Mouse (Mus musculus) urinary bladder, postnatal 10 days (tissue): ENCODE data around the gene Hoxd3.

ENCODE experiments used
- DNase-seq: peaks from one replicate; pipeline ENCODE4 v3.0.0; 2022; ENCODE audit warnings: low spot score

Hoxd3 gene

DNA sequence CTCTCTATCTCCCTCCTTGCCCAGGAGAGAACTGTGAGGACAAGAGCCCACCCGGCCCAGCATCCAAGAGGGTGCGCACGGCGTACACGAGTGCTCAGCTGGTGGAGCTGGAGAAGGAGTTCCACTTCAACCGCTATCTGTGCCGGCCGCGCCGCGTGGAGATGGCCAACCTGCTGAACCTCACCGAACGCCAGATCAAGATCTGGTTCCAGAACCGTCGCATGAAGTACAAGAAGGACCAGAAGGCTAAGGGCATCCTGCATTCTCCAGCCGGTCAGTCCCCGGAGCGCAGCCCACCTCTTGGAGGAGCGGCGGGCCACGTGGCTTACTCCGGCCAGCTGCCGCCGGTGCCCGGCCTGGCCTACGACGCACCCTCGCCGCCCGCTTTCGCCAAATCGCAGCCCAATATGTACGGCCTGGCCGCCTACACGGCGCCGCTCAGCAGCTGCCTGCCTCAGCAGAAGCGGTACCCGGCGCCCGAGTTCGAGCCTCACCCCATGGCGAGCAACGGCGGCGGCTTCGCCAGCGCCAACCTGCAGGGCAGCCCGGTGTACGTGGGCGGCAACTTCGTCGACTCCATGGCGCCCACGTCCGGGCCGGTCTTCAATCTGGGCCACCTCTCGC lies 34.7 kb downstream of the Hoxd3 start:
- DNase-seq: no peak

DNA sequence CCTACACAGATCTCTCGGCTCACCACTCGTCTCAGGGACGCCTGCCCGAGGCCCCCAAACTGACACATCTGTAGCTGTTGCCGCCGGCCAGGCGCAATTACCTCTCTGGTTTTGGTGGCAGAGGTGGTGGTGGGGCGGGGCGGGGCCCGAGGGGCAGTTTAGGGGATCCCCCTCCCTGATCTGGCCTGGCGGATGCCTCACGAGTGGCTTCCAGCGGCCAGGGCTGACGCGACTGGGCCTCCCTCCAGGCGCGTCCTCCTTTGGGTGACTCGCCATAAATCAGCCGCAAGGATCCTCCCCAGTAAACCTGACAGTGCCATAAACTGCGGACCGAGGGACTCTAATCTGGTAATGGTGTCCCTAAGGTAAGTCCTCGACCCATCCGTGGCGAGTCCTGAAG lies 35.3 kb downstream of the Hoxd3 start:
- no peak for DNase-seq

DNA sequence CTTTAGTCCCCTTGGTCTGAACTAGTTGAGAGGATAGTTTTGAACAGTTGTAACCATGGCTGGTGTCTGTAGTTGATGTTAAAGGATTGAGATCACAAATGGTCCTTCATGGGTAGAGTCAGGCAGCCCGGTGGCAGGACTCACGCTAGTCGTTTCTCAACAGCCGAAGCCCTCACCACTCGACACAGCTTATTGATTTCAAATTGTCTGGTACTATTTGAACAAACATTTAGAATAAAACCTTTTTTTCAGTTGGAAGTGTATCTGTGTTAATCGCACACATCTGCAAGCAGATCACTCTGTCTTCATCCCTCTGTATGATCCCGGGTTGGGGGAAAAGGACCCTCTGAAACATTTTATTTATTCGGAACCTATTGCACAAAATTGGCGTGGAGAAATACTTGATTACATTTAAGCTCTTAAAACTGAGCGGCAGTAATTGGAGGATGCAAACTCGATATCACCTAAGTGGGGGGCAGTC lies 36.0 kb downstream of the Hoxd3 start:
- DNase-seq: no peak

GRCm38 (mm10) chr2:74748436-74748995 lies 36.8 kb downstream of the Hoxd3 start:
- no peak for DNase-seq

- no peak for DNase-seq
Measured at GRCm38 (mm10) chr2:74749337-74750121, 37.8 kb downstream of the Hoxd3 start.

DNA sequence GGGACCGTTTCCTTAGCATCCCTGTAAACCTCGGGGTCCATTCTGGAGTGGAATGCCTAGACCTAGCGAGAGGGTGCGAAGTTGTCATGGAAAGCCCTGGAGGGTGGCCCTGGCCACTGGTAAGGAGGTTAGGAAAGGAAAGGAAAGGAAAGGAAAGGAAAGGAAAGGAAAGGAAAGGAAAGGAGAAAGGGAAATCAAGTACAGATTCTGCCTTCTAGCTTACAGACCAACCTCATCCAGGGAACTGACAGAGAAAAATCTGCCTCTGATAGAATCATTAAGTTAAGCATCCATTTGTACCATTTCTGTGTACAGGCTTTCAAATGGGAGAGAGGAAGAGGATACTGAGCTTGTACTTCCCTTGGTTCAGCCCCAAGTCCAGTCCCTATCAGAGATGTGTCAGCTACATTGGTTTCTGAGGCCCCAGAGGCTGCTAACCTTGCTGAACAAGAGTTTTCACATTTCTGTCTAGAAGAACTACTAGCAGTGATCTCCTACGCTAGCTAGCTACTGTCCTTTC lies 39.1 kb downstream of the Hoxd3 start:
- no peak for DNase-seq

DNA sequence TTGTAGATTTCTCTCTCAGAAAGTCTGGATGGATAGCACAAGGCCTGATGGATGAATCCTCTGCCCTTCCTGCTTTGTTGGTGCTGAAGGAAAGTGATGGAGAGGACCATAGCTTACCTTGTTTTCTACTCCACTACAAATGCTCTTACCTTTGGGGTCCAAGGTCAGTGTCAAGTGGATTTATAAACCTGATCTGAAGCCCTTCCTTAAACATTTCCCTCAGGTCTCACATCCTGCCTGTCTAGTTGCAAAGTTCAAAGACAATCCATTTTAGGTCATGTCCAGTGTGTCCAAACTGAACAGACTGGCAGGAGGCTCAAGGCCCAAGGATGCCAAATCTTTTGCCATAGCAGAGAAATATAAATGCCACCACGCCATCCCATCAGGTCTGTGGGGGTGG lies 40.1 kb downstream of the Hoxd3 start:
- no peak for DNase-seq

- no peak for DNase-seq
Measured at GRCm38 (mm10) chr2:74752431-74753174, 40.9 kb downstream of the Hoxd3 start.

DNA sequence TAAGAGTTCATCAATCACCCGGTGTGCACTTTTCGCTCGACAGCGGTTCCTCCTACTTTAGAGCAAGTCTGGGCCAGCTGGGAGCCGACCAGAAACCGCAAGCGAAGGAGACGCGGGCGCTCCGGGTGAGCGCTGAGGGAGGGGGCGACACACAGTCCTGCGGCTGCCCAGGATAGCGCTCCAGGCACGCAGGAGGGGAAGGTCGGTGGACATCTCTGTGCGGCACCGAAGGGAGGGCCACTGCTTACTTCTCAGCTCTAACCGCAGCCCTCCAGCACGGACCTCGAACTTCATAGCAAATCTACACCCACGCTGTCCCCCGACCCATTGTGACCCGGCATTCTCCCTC lies 41.4 kb downstream of the Hoxd3 start:
- no peak for DNase-seq

GRCm38 (mm10) chr2:74753711-74754110 lies 42.0 kb downstream of the Hoxd3 start:
- DNase-seq: no peak

DNA sequence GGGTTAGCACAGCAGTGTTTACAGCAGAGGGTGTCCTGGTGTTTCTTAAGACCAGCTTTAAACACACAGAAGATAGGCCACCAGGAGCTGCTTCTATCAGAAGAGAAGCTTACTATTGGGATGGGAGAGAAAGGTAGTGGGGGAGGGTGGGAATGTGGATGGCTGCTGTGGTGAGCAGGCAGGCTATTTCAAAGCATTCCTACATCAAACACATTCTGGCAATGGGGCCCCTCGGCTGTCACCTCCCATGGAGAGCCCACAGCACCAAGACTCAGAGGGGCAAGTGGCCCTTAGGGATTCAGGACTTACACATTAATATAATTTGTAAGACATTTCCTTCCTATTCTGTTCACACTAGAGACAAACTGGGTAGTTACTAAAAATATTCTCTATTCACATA lies 48.4 kb downstream of the Hoxd3 start:
- DNase-seq: no peak

GRCm38 (mm10) chr2:74761941-74762340 lies 50.2 kb downstream of the Hoxd3 start:
- no peak for DNase-seq

DNA sequence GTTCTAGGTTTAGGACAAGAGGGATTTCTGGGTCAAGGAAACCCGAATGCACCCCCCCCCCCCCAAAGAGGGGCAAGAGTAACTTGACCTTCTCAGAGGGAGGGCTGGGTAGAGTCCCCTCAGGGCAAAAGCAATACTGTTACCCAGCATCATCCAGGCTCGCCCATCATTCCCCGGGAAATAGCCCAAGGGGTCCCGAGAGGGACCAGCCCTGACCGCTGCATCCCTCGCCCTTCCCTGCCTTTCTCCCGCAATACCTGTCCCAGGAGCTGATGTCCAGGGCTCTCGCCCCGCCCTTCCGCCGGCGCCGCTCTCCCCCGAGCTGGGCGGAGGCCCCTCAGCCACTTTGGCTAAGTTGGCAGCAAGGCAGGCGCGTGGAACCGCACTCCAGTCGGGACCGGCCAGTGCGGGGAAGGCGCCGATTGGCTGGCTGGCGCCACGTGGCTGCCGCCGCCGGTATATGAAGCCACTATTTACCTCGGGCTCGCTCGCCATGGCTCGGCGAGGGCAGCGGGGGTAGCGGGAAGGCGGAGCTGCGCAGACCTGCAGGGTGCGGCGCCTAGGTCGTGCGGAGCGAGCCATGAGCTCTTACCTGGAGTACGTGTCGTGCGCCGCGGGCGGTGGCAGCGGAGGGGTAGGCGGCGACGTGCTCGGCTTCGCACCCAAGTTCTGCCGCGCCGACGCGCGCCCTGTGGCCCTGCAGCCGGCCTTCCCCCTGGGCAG lies 51.0 kb downstream of the Hoxd3 start, which contains the start of gene Hoxd1:
Hoxd1 (plus strand) TSS at position 459 of the 723 bp plus-strand sequence.
- no peak for DNase-seq

DNA sequence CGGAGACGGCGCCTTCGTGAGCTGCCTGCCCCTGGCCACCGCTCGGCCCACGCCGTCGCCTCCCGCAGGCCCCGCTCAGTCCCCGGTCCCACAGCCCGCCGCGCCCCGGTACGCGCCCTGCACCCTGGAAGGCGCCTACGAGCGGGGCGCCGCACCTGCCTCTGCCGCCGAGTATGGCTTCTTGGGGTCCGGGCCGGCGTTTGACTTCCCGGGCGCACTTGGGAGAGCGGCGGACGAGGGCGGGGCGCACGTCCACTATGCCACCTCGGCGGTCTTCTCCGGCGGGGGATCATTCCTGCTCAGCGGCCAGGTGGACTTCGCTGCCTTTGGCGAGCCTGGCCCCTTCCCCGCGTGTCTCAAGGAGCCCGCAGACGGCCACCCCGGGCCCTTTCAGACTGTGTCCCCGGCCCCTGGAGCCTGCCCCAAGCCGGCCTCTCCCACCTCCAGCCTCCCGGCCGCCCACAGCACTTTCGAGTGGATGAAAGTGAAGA lies 51.6 kb downstream of the Hoxd3 start:
- no peak for DNase-seq

GRCm38 (mm10) chr2:74763976-74764375 lies 52.2 kb downstream of the Hoxd3 start:
- no peak for DNase-seq

- DNase-seq: no peak
Measured at GRCm38 (mm10) chr2:74774359-74774758, 62.6 kb downstream of the Hoxd3 start.

GRCm38 (mm10) chr2:74777536-74778275 lies 66.0 kb downstream of the Hoxd3 start:
- no peak for DNase-seq

DNA sequence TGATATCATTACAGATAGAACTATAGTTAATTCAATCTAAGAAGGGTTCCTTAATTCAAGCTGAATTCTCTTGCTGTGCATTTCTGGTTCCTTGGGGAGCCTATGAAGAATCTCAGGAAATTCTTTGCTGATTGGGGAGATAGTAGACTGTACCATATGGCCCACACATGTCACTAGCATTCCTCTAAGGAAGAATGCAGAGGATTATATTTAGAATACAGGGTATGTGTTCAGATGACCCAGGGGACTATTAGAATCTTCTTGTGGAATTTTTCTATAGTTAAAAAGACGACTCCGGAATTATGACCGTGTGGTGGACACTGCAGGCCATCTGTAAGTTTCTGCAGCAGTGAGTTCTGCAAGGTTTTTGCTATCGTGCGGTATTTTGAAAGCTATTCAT lies 69.7 kb downstream of the Hoxd3 start:
- no peak for DNase-seq

GRCm38 (mm10) chr2:74795531-74795930 lies 83.8 kb downstream of the Hoxd3 start:
- DNase-seq: no peak
